Mouse (Mus musculus) heart, embryonic 12.5 days (tissue): ENCODE measurements around the gene Rrm2. TPM values are rescaled to one million over a fixed set of nuclear protein-coding genes. Genes with fewer than 3 reads are reported as not detected.

Source experiments
- ATAC-seq: fragments of 200-750 bp; cut with Nextera tagmentation; 2 replicates; pipeline ENCODE4 v1.8.0; 2017; ENCODE audit warnings: moderate TSS enrichment, moderate library complexity; ENCODE audit not compliant: insufficient number of reproducible peaks, low FRiP score
- H3K27ac ChIP-seq: fragments of 300-500 bp; sonication (generic); 2 replicates; pipeline ENCODE4 v1.5.1; 2016; ENCODE audit warnings: mild to moderate bottlenecking, moderate library complexity; ENCODE audit not compliant: poor library complexity, severe bottlenecking
- H3K27me3 ChIP-seq: fragments of 300-500 bp; sonication (generic); replicated peaks from 2 replicates; pipeline ENCODE4 v1.6.1; 2016; ENCODE audit warnings: mild to moderate bottlenecking, moderate library complexity
- H3K36me3 ChIP-seq: fragments of 300-500 bp; sonication (generic); 2 replicates; pipeline ENCODE4 v1.6.1; 2016; ENCODE audit warnings: mild to moderate bottlenecking, moderate library complexity
- H3K4me1 ChIP-seq: fragments of 300-500 bp; sonication (generic); replicated peaks from 2 replicates; pipeline ENCODE4 v1.6.1; 2016; ENCODE audit warnings: mild to moderate bottlenecking
- H3K4me2 ChIP-seq: fragments of 300-500 bp; sonication (generic); 2 replicates; pipeline ENCODE4 v1.6.1; 2016; ENCODE audit warnings: mild to moderate bottlenecking, moderate library complexity
- H3K4me3 ChIP-seq: fragments of 300-500 bp; sonication (generic); 2 replicates; pipeline ENCODE4 v1.5.1; 2016; ENCODE audit warnings: mild to moderate bottlenecking
- H3K9ac ChIP-seq: fragments of 300-500 bp; sonication (generic); 2 replicates; pipeline ENCODE4 v1.6.1; 2016; ENCODE audit warnings: mild to moderate bottlenecking, moderate library complexity
- H3K9me3 ChIP-seq: fragments of 300-500 bp; sonication (generic); replicated peaks from 2 replicates; pipeline ENCODE4 v1.6.1; 2016; ENCODE audit warnings: mild to moderate bottlenecking, moderate library complexity
- WGBS: fragments of 180-500 bp; shearing (Covaris S2); methylation state at CpG from one replicate; pipeline ENCODE4 v1.1.7; 2016; 5-methylcytosine and 5-hydroxymethylcytosine counted together
- polyA plus RNA-seq: library from polyadenylated mRNA; unstranded; fragments of >200 nt; fragmentation: Nextera tagmentation; extraction: Ambion mirVana; gene quantifications from 2 replicates; pipeline ENCODE4 v1.2.1, GENCODE M21; 2016

Gene Rrm2
- polyA plus RNA-seq, 1 experiment from 2014 or later = 281 TPM

DNA sequence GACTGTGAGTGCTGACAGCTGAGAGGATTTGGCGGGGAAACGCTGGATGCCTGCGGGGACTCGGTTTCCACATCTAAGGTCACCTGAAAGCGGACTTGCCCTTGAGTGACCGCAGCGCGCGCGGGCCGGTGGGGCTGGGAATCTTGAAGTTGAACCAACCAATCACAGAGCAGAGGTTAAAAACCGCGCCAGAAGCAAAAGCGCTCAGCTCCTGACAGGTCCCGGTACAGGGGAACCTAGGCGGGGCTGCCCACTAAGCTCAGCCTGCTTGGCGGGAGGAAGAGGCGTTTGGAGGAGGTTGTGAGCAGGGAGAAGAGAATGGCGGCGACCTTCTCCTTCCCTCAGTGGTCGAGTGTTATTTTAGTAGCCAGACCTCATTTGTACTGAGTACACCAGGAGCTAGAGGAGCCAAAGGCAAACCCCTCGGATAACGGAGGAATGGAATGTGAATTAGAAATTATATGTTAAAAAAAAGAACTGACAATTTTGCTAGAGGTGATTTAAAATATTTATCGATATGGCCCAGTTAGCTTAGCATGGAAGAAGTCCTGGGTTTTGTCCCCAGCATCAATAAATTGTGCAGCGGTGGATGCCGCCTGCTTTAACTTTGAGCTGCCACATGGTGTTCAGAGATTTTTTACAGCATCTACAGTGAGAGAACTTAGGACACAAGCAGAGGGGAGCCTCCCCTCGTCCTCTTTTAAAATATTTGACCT is 1.1 kb upstream of the Rrm2 start:
- peak overlapping the region; percentile 79 for H3K9ac ChIP-seq
- under 1% methylated on average over 27 of the region's 27 CpGs for WGBS
- peak overlapping the region; percentile 17 for H3K27ac ChIP-seq
- no peaks in the 10 kb centered on the region for H3K27me3 ChIP-seq
- no peaks in the 10 kb centered on the region for H3K9me3 ChIP-seq
- H3K36me3 ChIP-seq = peaks cover 17% of the 10 kb centered on the region
- ATAC-seq = peak; percentile 23; the same call in 1 of the 2 replicates
- H3K4me2 ChIP-seq = peak overlapping the region; percentile 84
- peak overlapping the region; percentile 81 for H3K4me3 ChIP-seq
- H3K4me1 ChIP-seq = peaks cover 45% of the 10 kb centered on the region

DNA sequence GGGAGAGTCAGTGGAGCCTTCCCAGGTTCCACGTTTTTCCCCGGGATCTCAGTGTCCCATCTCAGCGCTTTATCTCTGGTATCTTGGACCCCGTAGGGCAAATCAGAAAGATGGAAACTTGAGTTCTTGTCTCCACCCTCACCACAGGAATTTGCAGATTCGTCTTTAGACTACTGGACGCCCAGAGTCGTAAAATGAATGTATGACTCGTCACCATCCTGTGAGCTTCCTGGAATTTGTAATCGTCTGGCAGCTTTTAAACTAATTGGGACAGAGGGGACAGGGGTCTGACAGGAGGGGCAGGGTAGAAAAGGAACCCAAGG is 600 bp upstream of the Rrm2 start:
- Histone ChIP-seq H3K4me3 (peak overlapping the region; percentile 81), H3K27me3 (no peaks in the 10 kb centered on the region), H3K27ac (peak overlapping the region; percentile 49; the same call in 1 of the 2 replicates), H3K36me3 (peaks cover 22% of the 10 kb centered on the region), H3K9ac (peak overlapping the region; percentile 79), H3K4me1 (peaks cover 48% of the 10 kb centered on the region), H3K4me2 (peak overlapping the region; percentile 84), H3K9me3 (no peaks in the 10 kb centered on the region)
- WGBS = 0% methylated on average over 9 of the region's 9 CpGs
- ATAC-seq = no peak

DNA sequence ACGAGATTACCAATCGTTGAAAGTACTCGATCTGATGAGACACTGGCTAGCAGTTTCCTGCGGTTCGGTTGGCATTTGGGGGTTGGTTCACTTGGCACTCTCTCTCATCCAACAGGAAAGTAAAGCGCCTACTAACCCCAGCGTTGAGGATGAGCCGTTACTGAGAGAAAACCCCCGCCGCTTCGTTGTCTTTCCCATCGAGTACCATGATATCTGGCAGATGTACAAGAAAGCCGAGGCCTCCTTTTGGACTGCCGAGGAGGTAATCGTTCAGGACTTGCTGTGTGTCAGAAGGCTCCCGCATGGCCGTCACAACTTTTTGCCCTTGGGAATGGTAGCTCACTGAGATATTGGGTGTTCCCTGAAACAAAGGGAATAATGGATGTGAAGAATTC is 780 bp downstream of the Rrm2 start:
- H3K36me3 ChIP-seq = peaks cover 32% of the 10 kb centered on the region
- peak overlapping the region; percentile 79 for H3K9ac ChIP-seq
- WGBS = under 1% methylated on average over 17 of the region's 17 CpGs
- H3K27me3 ChIP-seq = no peaks in the 10 kb centered on the region
- H3K4me1 ChIP-seq = peaks cover 39% of the 10 kb centered on the region
- no peak for ATAC-seq
- no peaks in the 10 kb centered on the region for H3K9me3 ChIP-seq
- H3K4me2 ChIP-seq = peak overlapping the region; percentile 84
- H3K4me3 ChIP-seq = peak overlapping the region; percentile 81
- H3K27ac ChIP-seq = peak overlapping the region; percentile 19; the same call in 1 of the 2 replicates

DNA sequence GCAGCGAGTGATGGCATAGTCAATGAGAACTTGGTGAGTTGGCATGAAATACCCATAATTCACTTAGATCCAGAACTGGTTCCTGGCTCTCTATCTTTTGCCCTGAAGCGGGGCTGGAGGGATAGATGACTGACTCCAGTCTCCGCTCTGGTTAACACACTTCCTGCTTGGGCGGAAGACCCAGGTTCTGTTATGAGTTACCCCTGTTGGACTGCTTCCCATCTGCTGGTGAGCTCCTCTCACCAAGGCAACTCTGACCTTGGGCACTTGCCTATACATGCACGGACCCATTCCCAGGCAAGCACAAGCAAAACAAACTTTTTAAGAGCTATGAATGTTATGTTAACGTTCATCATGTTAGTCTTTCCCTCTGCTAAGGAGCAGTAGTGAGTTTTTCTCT is 1.4 kb downstream of the Rrm2 start:
- 30% methylated on average over 6 of the region's 6 CpGs for WGBS
- peak overlapping the region; percentile 19; the same call in 1 of the 2 replicates for H3K27ac ChIP-seq
- ATAC-seq = no peak
- H3K27me3 ChIP-seq = no peaks in the 10 kb centered on the region
- H3K4me3 ChIP-seq = peak overlapping the region; percentile 81
- peaks cover 37% of the 10 kb centered on the region for H3K36me3 ChIP-seq
- H3K4me2 ChIP-seq = peak overlapping the region; percentile 84
- peak overlapping the region; percentile 79 for H3K9ac ChIP-seq
- H3K9me3 ChIP-seq = no peaks in the 10 kb centered on the region
- peaks cover 39% of the 10 kb centered on the region for H3K4me1 ChIP-seq

DNA sequence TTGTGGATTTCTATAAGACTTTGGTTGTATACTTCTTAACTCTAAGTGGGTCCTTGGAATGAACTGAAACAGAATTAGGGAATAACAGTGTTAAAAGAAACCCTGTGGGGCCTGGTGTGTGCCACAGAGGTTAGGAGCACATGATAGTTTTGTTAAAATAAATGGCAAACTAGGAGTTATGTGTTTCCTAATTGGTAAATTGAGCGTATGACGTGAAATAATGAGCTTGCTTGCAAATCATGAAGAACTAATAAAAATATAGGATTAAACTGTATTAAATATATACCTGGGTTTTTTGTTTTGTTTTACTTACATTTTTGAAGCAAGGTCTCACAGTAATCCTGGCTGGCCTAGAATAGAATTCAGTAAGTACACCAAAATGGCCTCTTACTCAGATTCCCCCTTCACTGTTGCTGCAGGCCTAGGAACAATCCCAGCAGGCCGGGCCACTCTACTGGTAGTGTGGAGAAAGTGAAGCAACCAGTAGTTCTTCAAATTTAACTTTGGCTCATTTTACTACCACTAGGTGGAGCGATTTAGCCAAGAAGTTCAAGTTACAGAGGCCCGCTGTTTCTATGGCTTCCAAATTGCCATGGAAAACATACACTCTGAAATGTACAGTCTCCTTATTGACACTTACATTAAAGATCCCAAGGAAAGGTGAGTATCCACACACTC is 1.9 kb downstream of the Rrm2 start:
- Histone ChIP-seq H3K4me3 (peak overlapping the region; percentile 81), H3K27ac (peak overlapping the region; percentile 19; the same call in 1 of the 2 replicates), H3K4me1 (peaks cover 44% of the 10 kb centered on the region), H3K9ac (0 out of 2 replicates have a peak overlapping the region, but pooled peaks have one; percentile 79), H3K9me3 (no peaks in the 10 kb centered on the region), H3K27me3 (no peaks in the 10 kb centered on the region), H3K36me3 (peaks cover 39% of the 10 kb centered on the region), H3K4me2 (peak overlapping the region; percentile 84)
- WGBS = 37% methylated on average over 5 of the region's 5 CpGs
- no peak for ATAC-seq

DNA sequence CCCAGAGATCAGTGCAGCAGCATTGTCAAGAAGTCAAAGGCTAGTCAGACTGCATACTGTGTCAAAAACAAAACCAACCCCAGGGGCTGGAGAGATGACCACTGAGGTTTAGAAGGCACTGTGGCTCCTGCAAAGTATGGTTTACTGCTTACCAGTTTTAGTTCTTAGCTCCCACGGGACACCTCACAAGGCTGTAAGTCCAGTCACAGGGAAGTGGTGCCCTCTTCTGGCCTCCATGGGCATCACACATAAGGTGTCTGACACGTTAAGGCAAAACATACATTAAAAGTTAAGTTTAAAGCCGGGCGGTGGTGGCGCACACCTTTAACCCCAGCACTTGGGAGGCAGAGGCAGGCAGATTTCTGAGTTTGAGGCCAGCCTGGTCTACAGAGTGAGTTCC is 2.6 kb downstream of the Rrm2 start:
- no peaks in the 10 kb centered on the region for H3K9me3 ChIP-seq
- no peak overlapping the region for H3K27ac ChIP-seq
- no peaks in the 10 kb centered on the region for H3K27me3 ChIP-seq
- ATAC-seq = no peak
- WGBS = 72% methylated on average over 5 of the region's 5 CpGs
- no peak overlapping the region for H3K9ac ChIP-seq
- peaks cover 44% of the 10 kb centered on the region for H3K4me1 ChIP-seq
- H3K4me2 ChIP-seq = peak overlapping the region; percentile 84
- no peak overlapping the region for H3K4me3 ChIP-seq
- peaks cover 39% of the 10 kb centered on the region for H3K36me3 ChIP-seq

DNA sequence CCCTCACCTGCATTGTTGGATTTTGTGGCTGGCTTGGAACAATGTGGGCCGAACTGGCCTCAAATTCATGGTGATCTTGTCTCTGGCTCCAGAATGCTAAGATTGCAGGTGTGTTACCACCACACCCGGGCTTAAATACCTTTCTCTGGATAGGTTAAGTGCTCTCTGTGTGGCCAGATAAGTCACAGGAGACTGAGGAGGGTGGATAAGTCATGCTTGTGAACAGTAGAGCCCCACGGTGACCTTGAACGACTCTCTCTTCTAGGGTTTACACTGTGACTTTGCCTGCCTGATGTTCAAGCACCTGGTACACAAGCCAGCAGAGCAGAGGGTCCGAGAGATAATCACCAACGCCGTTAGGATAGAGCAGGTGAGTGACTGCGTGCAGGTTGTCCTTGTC is 4.4 kb downstream of the Rrm2 start:
- no peak overlapping the region for H3K9ac ChIP-seq
- H3K9me3 ChIP-seq = no peaks in the 10 kb centered on the region
- 73% methylated on average over 8 of the region's 8 CpGs for WGBS
- ATAC-seq = no peak
- peaks cover 39% of the 10 kb centered on the region for H3K4me1 ChIP-seq
- peaks cover 39% of the 10 kb centered on the region for H3K36me3 ChIP-seq
- H3K4me2 ChIP-seq = no peak overlapping the region
- H3K4me3 ChIP-seq = no peak overlapping the region
- no peak overlapping the region for H3K27ac ChIP-seq
- no peaks in the 10 kb centered on the region for H3K27me3 ChIP-seq

DNA sequence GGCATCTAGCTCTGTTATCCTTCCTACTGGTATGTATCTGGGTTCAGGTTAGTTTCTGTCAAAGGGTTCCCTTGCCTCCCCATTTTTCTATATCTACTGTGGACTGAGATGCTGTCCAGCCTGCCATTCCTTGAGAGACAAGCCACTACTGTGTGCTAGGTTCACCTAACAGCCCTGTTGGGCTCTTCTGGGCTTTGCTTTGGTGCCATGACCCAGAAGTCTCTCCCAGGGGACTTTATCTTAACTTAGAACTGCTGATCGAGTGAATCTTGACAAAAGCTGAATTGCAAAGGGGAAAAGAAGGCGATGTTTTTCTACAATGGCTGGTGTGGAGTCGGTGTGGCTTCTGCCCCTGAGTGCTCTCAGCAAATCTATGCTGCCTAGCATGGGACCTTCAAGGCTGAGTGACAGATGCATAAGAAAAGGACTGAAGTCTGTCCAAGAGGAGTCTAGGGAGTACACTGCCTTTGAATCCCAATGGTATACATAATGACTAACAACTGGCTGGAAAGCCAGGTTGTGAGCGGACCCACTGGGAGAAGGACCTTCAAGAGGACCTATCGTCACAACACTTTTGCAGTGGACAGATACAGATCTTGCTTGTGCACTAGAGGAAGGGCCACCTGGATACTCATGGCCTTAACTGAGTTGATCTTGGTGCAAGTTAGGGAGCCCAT is 6.7 kb downstream of the Rrm2 start:
- no peak overlapping the region for H3K9ac ChIP-seq
- peaks cover 39% of the 10 kb centered on the region for H3K36me3 ChIP-seq
- H3K4me2 ChIP-seq = no peak overlapping the region
- no peak overlapping the region for H3K27ac ChIP-seq
- WGBS = 67% methylated on average over 5 of the region's 5 CpGs
- H3K27me3 ChIP-seq = no peaks in the 10 kb centered on the region
- ATAC-seq = no peak
- H3K4me1 ChIP-seq = peaks cover 39% of the 10 kb centered on the region
- H3K9me3 ChIP-seq = no peaks in the 10 kb centered on the region
- no peak overlapping the region for H3K4me3 ChIP-seq

DNA sequence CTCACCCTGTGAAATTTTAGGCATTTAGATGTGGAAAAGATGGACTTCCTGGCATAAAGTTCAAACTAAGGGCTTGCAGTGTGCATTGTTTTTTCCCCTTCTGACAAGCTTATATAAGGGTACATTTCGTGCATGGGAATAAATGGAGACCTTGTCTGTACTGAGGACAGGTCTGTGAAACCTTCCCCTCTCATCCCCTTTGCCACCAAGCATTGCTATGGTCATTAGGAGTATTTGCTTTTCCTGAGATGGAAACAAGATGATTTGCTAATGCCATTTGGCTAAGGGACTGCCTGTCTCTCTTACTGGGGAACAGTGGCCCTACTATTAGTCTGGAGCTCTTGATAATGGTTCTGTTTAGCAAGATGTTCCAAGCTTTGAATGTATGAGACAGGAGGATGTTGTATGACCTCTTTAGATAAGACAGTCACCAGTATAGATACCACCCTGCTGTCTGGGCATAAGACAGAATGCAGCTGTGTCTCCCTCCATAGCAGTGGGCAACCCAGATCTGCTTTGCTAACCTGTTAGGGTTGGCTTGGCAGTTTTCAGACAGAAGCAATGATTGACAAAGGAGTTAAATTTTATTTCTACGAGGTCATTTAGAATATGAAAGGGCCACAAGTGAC is 7.3 kb downstream of the Rrm2 start:
- no peaks in the 10 kb centered on the region for H3K9me3 ChIP-seq
- no peak overlapping the region for H3K4me3 ChIP-seq
- no peak overlapping the region for H3K9ac ChIP-seq
- H3K4me2 ChIP-seq = no peak overlapping the region
- peaks cover 36% of the 10 kb centered on the region for H3K4me1 ChIP-seq
- H3K36me3 ChIP-seq = peaks cover 36% of the 10 kb centered on the region
- no peaks in the 10 kb centered on the region for H3K27me3 ChIP-seq
- H3K27ac ChIP-seq = no peak overlapping the region
- WGBS = 69% methylated on average over 2 of the region's 2 CpGs
- peak; percentile 58; the same call in 1 of the 2 replicates for ATAC-seq

DNA sequence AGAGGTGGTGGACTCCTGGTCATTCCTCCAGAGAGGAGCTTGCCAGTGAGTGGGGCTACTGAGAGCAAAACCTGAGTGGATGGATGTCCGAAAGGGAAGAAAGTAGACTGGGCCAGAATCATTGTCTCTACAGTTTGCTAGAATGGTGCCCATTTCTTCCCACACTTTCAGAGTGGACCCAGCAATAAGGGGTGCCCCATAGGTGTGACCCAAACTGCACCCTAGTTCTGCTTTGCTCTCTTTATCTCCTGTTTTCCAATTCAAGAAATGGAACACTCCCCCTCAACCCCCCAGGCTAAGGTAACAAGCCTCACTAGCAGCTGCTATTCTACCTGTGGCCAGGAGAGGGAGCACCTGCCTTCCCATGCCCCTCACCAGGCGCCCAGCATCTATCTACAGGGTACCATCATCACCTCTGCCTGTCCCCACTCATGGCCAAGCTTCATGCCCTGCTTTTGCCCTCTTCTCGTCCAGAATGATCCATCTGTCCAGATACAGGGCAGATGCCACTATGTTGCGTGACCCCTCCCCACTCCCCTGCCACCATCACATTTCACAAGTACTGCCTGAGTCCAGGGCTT is 8.8 kb downstream of the Rrm2 start:
- no peaks in the 10 kb centered on the region for H3K27me3 ChIP-seq
- peaks cover 24% of the 10 kb centered on the region for H3K4me1 ChIP-seq
- no peaks in the 10 kb centered on the region for H3K9me3 ChIP-seq
- peaks cover 23% of the 10 kb centered on the region for H3K36me3 ChIP-seq
- WGBS = 45% methylated on average over 4 of the region's 4 CpGs
- no peak overlapping the region for H3K4me2 ChIP-seq
- no peak overlapping the region for H3K4me3 ChIP-seq
- peak; percentile 49; the same call in 1 of the 2 replicates for ATAC-seq
- no peak overlapping the region for H3K27ac ChIP-seq
- no peak overlapping the region for H3K9ac ChIP-seq
